In genomic region chr5:100871987-100872386, GRCm38 (mm10) we compare ENCODE assay signal across 9 mouse cellular contexts. TPM values are rescaled to one million over a fixed set of nuclear protein-coding genes. Genes with fewer than 3 reads are reported as not detected.
A peak's percentile ranks its signal among the peaks of the same experiment; 100 is the strongest.
DNase-seq lines count a peak whose midpoint lies in the region; ATAC-seq lines count a peak whose summit lies in the region.
"Had no signal": no experiment of that assay in that cellular context is flagged by ENCODE, and none has a peak within 500 bp of the region (broad histone marks: within the 10 kb centered on the region; RNA-seq: fewer than 3 reads in every experiment).

No protein-coding gene starts in this region.

- peak; percentile 44 for DNase-seq in adrenal gland, adult 2 months
- no peak for DNase-seq in adrenal gland, postnatal 25 days
- peak; percentile 57 for DNase-seq in CD4-positive, CD25-positive, alpha-beta regulatory T cell, adult 2 months (ENCODE audit: low read depth, low spot score)
- DNase-seq in monocyte, adult 2 months (ENCODE audit: low read depth in 1 of 2, low spot score in 2 of 2), result peak; percentile 29 to 39
- DNase-seq in heart, postnatal 10 days, result no peak
- no peak for DNase-seq in thymus, postnatal 25 days
- DNase-seq in left cerebral cortex, postnatal 4 days, result no peak
- DNase-seq: gastrocnemius, postnatal 10 days had no signal

- intact Hi-C loops in heart, postnatal 10 days (cut with DNase I), result loop anchor here (5.0 kb wide), 1 partner anchor 35 kb away; no protein-coding TSS in a partner anchor
- intact Hi-C loops in left cerebral cortex, postnatal 4 days (cut with DNase I), result no loop called here

- peak; percentile 100 for ATAC-seq in common myeloid progenitor, adult 5-6 weeks (replicated peaks; ENCODE audit: low read depth, poor library complexity, severe bottlenecking)

RNA-seq across cellular contexts. Expression of gene Gpat3, which starts 26.5 kb away (rescaled TPM):
- total RNA-seq in adrenal gland, adult 2 months (2021), result 10 to 100 TPM; 10.5 to 37.6 TPM
- polyA plus RNA-seq in adrenal gland, adult 2 months (2012; rRNA removed), result 2.0 and 4.7 TPM in 2 replicates
- 5.0 and 8.7 TPM in 2 replicates for total RNA-seq in adrenal gland, postnatal 25 days (2021)
- total RNA-seq in common myeloid progenitor, adult 5-6 weeks (2017), result not detected in 2 replicates
- 10 to 100 TPM; 28.3 to 43.5 TPM for total RNA-seq in heart, postnatal 10 days (2021)
- total RNA-seq in left cerebral cortex, postnatal 4 days (2021), result 1 to 10 TPM in 1 of 2 experiments, under 1 TPM in 1; 0.99 to 1.8 TPM

RNA-seq across cellular contexts. Expression of gene Abraxas1, which starts 51.2 kb away (rescaled TPM):
- 10 to 100 TPM; 11.6 to 14.0 TPM for total RNA-seq in adrenal gland, adult 2 months (2021)
- polyA plus RNA-seq in adrenal gland, adult 2 months (2012; rRNA removed), result 1.8 and 2.4 TPM in 2 replicates
- total RNA-seq in adrenal gland, postnatal 25 days (2021), result 13.6 and 18.7 TPM in 2 replicates
- total RNA-seq in common myeloid progenitor, adult 5-6 weeks (2017), result 39.5 and 58.5 TPM in 2 replicates
- total RNA-seq in heart, postnatal 10 days (2021), result 10 to 100 TPM; 12.8 to 17.4 TPM
- 1 to 10 TPM; 6.2 to 8.4 TPM for total RNA-seq in left cerebral cortex, postnatal 4 days (2021)

Comparison
In these comparisons a context has a peak if more than half of its experiments do, and no peak if none do; other contexts are left out.
1. DNase-seq: peak in adrenal gland, adult 2 months (single experiment), CD4-positive, CD25-positive, alpha-beta regulatory T cell, adult 2 months (single experiment) and monocyte, adult 2 months (2 of 2); none in adrenal gland, postnatal 25 days (single experiment), heart, postnatal 10 days (0 of 2), thymus, postnatal 25 days (single experiment) and left cerebral cortex, postnatal 4 days (single experiment).